Mouse (Mus musculus): Measurements from ENCODE around the gene Cntln. TPM values are rescaled to one million over a fixed set of nuclear protein-coding genes. Genes with fewer than 3 reads are reported as not detected.
A peak's percentile ranks its signal among the peaks of the same experiment; 100 is the strongest.

Gene Cntln
- polyA plus RNA-seq, 1 experiment from 2014 or later = 5.2 TPM

DNA sequence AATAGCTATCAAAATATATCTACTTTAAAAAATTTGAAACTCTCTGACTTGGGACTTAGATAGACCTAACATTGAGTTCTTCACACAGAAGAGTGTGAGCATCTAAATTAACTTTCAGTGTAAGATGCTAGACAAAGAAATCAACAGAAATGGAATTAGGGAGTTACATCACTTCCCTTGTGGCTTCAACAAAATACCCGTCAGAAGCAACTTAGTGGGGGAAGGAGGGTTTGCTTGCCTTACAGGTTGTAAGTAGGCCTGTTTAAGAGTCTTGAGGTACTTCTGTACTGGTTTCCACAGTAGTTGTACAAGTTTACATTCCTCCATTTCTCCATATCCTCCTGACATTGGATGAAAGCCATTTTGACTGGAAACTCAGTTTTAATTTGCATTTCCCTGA, 222.3 kb downstream of the Cntln start:
- Histone ChIP-seq H3K4me2 (ENCODE audit: low read depth, low read length) (no peak overlapping the region), H3K27me3 (replicated peaks; ENCODE audit: control insufficient read depth, insufficient read depth, low read length) (no peaks in the 10 kb centered on the region), H3K9me3 (ENCODE audit: control insufficient read depth, low read length) (no peaks in the 10 kb centered on the region), H3K4me1 (ENCODE audit: control insufficient read depth, insufficient read depth, low read length) (no peaks in the 10 kb centered on the region), H3K36me3 (ENCODE audit: control insufficient read depth, insufficient read depth, low read length) (no peaks in the 10 kb centered on the region), H3K9ac (ENCODE audit: low read depth, low read length) (no peak overlapping the region), H3K4me3 (ENCODE audit: low read length) (no peak overlapping the region), H3K27ac (ENCODE audit: low read length) (no peak overlapping the region)
- ATAC-seq = no peak
- WGBS = 63% methylated on average over 1 of the region's 1 CpGs

DNA sequence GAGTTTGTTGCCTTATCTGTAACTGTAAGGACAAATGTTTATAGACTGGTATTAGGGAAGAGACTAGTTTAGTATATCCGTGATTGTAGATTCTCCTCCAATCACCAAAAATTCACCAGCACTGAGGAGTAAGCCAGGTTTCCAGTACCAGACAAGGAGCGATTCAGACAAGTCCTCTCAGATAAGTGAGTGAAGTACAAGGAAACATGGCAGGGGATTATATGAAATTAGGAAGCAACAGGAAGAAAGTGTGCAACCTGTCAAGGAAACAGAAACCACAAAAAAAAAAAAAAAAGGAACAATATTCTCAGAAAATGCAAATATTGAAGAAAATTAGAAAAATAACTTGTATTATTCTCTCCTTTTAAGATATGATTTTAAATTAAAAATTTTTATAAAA, 222.9 kb downstream of the Cntln start:
- ATAC-seq = no peak

DNA sequence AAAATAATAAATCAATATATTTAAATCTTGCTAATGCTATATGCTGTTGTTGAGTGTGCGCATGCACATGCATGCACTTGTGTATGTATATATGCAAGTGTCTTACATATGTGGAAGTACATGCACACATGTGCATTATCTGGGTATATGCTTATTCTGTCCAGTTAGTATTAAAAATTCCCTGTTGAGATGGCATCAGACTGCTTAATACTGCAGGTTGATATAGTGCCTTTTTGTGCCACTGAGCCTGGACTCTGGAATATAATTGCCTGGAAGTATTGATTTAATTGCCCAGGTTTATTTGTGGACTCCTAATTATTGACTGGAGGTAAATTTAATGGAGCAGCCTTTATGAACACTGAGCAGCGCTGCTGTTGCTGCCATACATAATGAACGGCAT, 236.2 kb downstream of the Cntln start:
- no peaks in the 10 kb centered on the region for H3K4me1 ChIP-seq (ENCODE audit: control insufficient read depth, insufficient read depth, low read length)
- H3K4me2 ChIP-seq (ENCODE audit: low read depth, low read length) = no peak overlapping the region
- no peak overlapping the region for H3K9ac ChIP-seq (ENCODE audit: low read depth, low read length)
- H3K27me3 ChIP-seq (replicated peaks; ENCODE audit: control insufficient read depth, insufficient read depth, low read length) = no peaks in the 10 kb centered on the region
- no peaks in the 10 kb centered on the region for H3K9me3 ChIP-seq (ENCODE audit: control insufficient read depth, low read length)
- WGBS = 82% methylated on average over 3 of the region's 3 CpGs
- H3K36me3 ChIP-seq (ENCODE audit: control insufficient read depth, insufficient read depth, low read length) = no peaks in the 10 kb centered on the region
- ATAC-seq = no peak
- no peak overlapping the region for H3K4me3 ChIP-seq (ENCODE audit: low read length)
- no peak overlapping the region for H3K27ac ChIP-seq (ENCODE audit: low read length)

More for the DNA sequence above, 222.9 kb downstream of the Cntln start:
- H3K9ac ChIP-seq (ENCODE audit: low read depth, low read length) = no peak overlapping the region
- H3K4me2 ChIP-seq (ENCODE audit: low read depth, low read length) = no peak overlapping the region
- H3K4me3 ChIP-seq (ENCODE audit: low read length) = no peak overlapping the region
- no peaks in the 10 kb centered on the region for H3K27me3 ChIP-seq (replicated peaks; ENCODE audit: control insufficient read depth, insufficient read depth, low read length)
- whole genome bisulfite sequencing = 89% methylated on average over 2 of the region's 2 CpGs
- H3K4me1 ChIP-seq (ENCODE audit: control insufficient read depth, insufficient read depth, low read length) = no peaks in the 10 kb centered on the region
- no peak overlapping the region for H3K27ac ChIP-seq (ENCODE audit: low read length)
- H3K36me3 ChIP-seq (ENCODE audit: control insufficient read depth, insufficient read depth, low read length) = no peaks in the 10 kb centered on the region
- H3K9me3 ChIP-seq (ENCODE audit: control insufficient read depth, low read length) = no peaks in the 10 kb centered on the region

GRCm38 (mm10) chr4:85149726-85150125, 265.6 kb downstream of the Cntln start:
- H3K4me3 ChIP-seq (ENCODE audit: low read length) = no peak overlapping the region
- H3K4me2 ChIP-seq (ENCODE audit: low read depth, low read length) = no peak overlapping the region
- H3K4me1 ChIP-seq (ENCODE audit: control insufficient read depth, insufficient read depth, low read length) = no peaks in the 10 kb centered on the region
- H3K9me3 ChIP-seq (ENCODE audit: control insufficient read depth, low read length) = no peaks in the 10 kb centered on the region
- no peak for ATAC-seq
- H3K27ac ChIP-seq (ENCODE audit: low read length) = no peak overlapping the region
- H3K9ac ChIP-seq (ENCODE audit: low read depth, low read length) = no peak overlapping the region
- H3K27me3 ChIP-seq (replicated peaks; ENCODE audit: control insufficient read depth, insufficient read depth, low read length) = no peaks in the 10 kb centered on the region
- H3K36me3 ChIP-seq (ENCODE audit: control insufficient read depth, insufficient read depth, low read length) = no peaks in the 10 kb centered on the region
- WGBS = 74% methylated on average over 5 of the region's 5 CpGs

GRCm38 (mm10) chr4:85151881-85152280, 267.8 kb downstream of the Cntln start:
- no peak overlapping the region for H3K9ac ChIP-seq (ENCODE audit: low read depth, low read length)
- no peaks in the 10 kb centered on the region for H3K36me3 ChIP-seq (ENCODE audit: control insufficient read depth, insufficient read depth, low read length)
- ATAC-seq = no peak
- no peak overlapping the region for H3K4me2 ChIP-seq (ENCODE audit: low read depth, low read length)
- H3K27me3 ChIP-seq (replicated peaks; ENCODE audit: control insufficient read depth, insufficient read depth, low read length) = no peaks in the 10 kb centered on the region
- H3K4me3 ChIP-seq (ENCODE audit: low read length) = no peak overlapping the region
- H3K4me1 ChIP-seq (ENCODE audit: control insufficient read depth, insufficient read depth, low read length) = no peaks in the 10 kb centered on the region
- no peaks in the 10 kb centered on the region for H3K9me3 ChIP-seq (ENCODE audit: control insufficient read depth, low read length)
- H3K27ac ChIP-seq (ENCODE audit: low read length) = no peak overlapping the region
- WGBS = 68% methylated on average over 7 of the region's 7 CpGs

DNA sequence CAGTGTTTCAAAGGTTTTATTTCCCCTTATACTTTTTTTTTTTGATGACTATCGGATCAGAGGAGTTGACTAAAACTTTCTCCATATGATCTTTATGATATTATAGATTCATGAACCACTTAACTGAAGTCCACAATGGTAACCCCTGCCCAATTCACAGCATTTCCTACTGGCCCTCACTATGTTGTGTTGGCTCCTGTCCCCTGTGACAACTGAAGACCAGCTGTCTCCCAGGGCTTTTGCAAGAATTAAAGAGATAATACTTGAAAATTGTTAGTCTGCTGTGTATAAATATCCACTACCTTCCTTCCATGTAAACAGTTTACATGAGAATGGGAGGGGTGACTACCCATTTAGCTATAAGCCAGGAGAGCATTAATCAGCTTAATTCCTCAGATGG, 270.3 kb downstream of the Cntln start:
- no peaks in the 10 kb centered on the region for H3K36me3 ChIP-seq (ENCODE audit: control insufficient read depth, insufficient read depth, low read length)
- H3K27ac ChIP-seq (ENCODE audit: low read length) = no peak overlapping the region
- no peaks in the 10 kb centered on the region for H3K27me3 ChIP-seq (replicated peaks; ENCODE audit: control insufficient read depth, insufficient read depth, low read length)
- H3K4me2 ChIP-seq (ENCODE audit: low read depth, low read length) = no peak overlapping the region
- H3K4me3 ChIP-seq (ENCODE audit: low read length) = no peak overlapping the region
- 82% methylated on average over 1 of the region's 1 CpGs for whole genome bisulfite sequencing
- ATAC-seq = no peak
- no peak overlapping the region for H3K9ac ChIP-seq (ENCODE audit: low read depth, low read length)
- H3K4me1 ChIP-seq (ENCODE audit: control insufficient read depth, insufficient read depth, low read length) = no peaks in the 10 kb centered on the region
- H3K9me3 ChIP-seq (ENCODE audit: control insufficient read depth, low read length) = no peaks in the 10 kb centered on the region

GRCm38 (mm10) chr4:85161156-85161555, 277.0 kb downstream of the Cntln start:
- Histone ChIP-seq H3K9me3 (ENCODE audit: control insufficient read depth, low read length) (no peaks in the 10 kb centered on the region), H3K27ac (ENCODE audit: low read length) (no peak overlapping the region), H3K36me3 (ENCODE audit: control insufficient read depth, insufficient read depth, low read length) (no peaks in the 10 kb centered on the region), H3K9ac (ENCODE audit: low read depth, low read length) (no peak overlapping the region), H3K4me2 (ENCODE audit: low read depth, low read length) (no peak overlapping the region), H3K4me3 (ENCODE audit: low read length) (no peak overlapping the region), H3K4me1 (ENCODE audit: control insufficient read depth, insufficient read depth, low read length) (no peaks in the 10 kb centered on the region), H3K27me3 (replicated peaks; ENCODE audit: control insufficient read depth, insufficient read depth, low read length) (no peaks in the 10 kb centered on the region)
- 49% methylated on average over 4 of the region's 4 CpGs for whole genome bisulfite sequencing
- ATAC-seq = no peak

DNA sequence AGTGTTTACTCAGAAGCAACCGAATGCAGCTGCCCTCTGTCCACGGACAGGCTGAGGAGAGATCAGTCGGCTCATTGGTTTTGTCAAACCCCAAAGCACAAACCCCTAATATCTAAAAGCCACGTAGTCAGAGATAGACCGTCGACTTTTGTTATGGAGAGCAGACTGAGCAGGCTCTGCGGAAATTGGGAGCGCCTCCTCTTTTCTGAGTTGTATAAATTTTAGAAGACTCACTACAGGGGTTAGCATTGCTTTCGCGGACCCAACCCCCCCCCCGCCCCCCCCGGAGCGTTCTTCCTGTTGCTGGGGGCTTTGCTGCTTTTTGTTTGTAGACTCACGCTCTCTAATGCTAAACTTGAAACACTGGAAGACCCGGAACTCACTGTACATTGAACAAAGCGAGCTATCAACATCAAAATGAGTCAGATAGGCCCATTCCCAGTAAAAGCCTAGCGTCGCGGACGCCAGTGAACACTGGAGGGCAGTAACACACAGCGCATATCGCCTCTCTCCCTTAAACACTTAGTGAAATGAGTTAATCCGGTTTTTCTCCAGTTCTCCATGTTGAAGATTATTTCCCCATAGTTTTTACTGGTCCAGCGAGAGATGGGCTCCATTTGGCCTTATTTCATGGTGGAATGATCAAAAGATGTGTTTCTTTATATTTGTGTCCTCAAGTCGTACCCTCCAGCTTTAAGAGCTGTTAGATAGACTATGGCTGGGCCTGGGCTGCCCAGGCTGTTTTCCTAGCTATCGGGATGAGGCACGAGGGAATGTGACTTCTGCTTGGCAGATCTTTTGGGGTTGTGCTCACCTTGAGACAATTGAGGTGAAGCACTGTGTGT, 278.6 kb downstream of the Cntln start:
- no peaks in the 10 kb centered on the region for H3K27me3 ChIP-seq (replicated peaks; ENCODE audit: control insufficient read depth, insufficient read depth, low read length)
- peak; percentile 78 for ATAC-seq
- H3K9ac ChIP-seq (ENCODE audit: low read depth, low read length) = no peak overlapping the region
- no peaks in the 10 kb centered on the region for H3K36me3 ChIP-seq (ENCODE audit: control insufficient read depth, insufficient read depth, low read length)
- H3K4me1 ChIP-seq (ENCODE audit: control insufficient read depth, insufficient read depth, low read length) = no peaks in the 10 kb centered on the region
- H3K9me3 ChIP-seq (ENCODE audit: control insufficient read depth, low read length) = no peaks in the 10 kb centered on the region
- no peak overlapping the region for H3K27ac ChIP-seq (ENCODE audit: low read length)
- H3K4me2 ChIP-seq (ENCODE audit: low read depth, low read length) = peak overlapping the region; percentile 28; the same call in 1 of the 2 replicates
- H3K4me3 ChIP-seq (ENCODE audit: low read length) = no peak overlapping the region
- WGBS = 29% methylated on average over 27 of the region's 27 CpGs

- Histone ChIP-seq H3K27me3 (replicated peaks; ENCODE audit: control insufficient read depth, insufficient read depth, low read length) (no peaks in the 10 kb centered on the region), H3K36me3 (ENCODE audit: control insufficient read depth, insufficient read depth, low read length) (no peaks in the 10 kb centered on the region), H3K9ac (ENCODE audit: low read depth, low read length) (no peak overlapping the region), H3K27ac (ENCODE audit: low read length) (no peak overlapping the region), H3K4me3 (ENCODE audit: low read length) (no peak overlapping the region), H3K4me1 (ENCODE audit: control insufficient read depth, insufficient read depth, low read length) (no peaks in the 10 kb centered on the region), H3K4me2 (ENCODE audit: low read depth, low read length) (no peak overlapping the region), H3K9me3 (ENCODE audit: control insufficient read depth, low read length) (no peaks in the 10 kb centered on the region)
- WGBS = 89% methylated on average over 2 of the region's 2 CpGs
- ATAC-seq = no peak
These were observed 279.2 kb downstream of the Cntln start for GRCm38 (mm10) chr4:85163313-85163615.

DNA sequence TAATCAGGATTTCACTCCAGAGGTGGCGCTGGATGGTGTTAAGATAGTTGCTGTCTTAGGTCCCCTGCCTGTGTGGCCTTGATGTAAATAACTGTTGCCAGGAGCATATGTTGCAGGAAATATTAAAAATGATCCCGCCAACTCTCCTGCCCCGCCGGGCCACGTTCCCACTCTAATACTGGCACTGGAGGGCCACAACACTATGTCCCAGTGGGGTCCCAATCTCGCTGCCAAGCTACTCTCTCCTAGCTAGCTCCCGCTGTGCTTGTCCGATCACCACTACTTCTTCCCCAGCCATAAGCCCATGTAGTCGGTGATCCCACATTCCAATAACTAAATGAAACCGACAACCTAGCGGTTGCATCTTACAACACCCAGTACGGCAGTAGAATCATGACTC, 283.9 kb downstream of the Cntln start:
- 93% methylated on average over 12 of the region's 12 CpGs for WGBS
- no peak overlapping the region for H3K4me2 ChIP-seq (ENCODE audit: low read depth, low read length)

More for the DNA sequence above, 283.9 kb downstream of the Cntln start:
- Histone ChIP-seq H3K9ac (ENCODE audit: low read depth, low read length) (no peak overlapping the region), H3K27ac (ENCODE audit: low read length) (no peak overlapping the region), H3K9me3 (ENCODE audit: control insufficient read depth, low read length) (no peaks in the 10 kb centered on the region), H3K4me3 (ENCODE audit: low read length) (no peak overlapping the region), H3K27me3 (replicated peaks; ENCODE audit: control insufficient read depth, insufficient read depth, low read length) (no peaks in the 10 kb centered on the region), H3K4me1 (ENCODE audit: control insufficient read depth, insufficient read depth, low read length) (no peaks in the 10 kb centered on the region), H3K36me3 (ENCODE audit: control insufficient read depth, insufficient read depth, low read length) (no peaks in the 10 kb centered on the region)
- ATAC-seq = no peak

All from intestine, embryonic 16.5 days (tissue).